Mouse (Mus musculus) CD4-positive helper T cell, adult 2 months (primary cell): Measurements from ENCODE around the gene Adh1.

Experiments
- DNase-seq: peaks from one replicate; pipeline ENCODE4 v3.0.0-alpha.2; 2012; ENCODE audit warnings: low read depth, missing footprints, low spot score

Gene Adh1

DNA sequence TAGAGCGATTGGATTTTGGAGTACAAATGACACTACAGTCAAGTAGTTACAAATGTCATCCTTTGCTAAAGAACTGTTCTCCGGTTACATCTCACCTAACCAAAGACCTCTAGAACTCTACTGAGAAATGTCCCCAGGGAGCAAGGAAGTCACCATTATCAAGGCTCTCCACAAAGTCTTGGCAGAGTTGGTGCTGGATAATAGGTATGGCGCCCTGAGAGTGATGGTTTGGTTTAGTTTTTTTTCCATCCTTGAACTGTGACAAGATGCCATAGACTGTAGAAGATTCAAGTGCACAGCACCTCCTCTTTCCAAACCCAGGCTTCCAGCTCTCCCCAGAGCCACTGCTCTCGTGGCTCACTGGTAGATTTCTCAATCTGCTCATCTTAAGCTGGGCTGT lies 26.9 kb downstream of the Adh1 start:
- no peak for DNase-seq

DNA sequence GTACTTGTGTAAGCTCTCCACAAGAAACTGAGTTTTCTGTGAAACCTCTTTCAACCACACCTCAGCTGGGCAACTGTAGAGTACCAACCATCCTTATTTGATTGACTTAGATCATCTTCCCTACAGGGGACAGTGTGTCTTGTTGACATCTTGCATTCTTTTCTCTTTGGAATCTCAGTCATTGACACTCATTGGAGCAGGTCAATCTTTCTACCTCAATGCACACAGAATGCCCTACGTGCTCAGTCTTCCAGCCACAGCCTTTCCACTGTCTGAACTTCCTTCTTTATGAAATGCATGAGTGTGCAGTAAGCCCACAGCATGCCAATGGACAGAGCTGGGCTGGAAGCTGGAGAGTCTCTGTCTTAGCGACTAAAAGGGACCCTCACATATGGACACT lies 29.9 kb downstream of the Adh1 start:
- DNase-seq = no peak

DNA sequence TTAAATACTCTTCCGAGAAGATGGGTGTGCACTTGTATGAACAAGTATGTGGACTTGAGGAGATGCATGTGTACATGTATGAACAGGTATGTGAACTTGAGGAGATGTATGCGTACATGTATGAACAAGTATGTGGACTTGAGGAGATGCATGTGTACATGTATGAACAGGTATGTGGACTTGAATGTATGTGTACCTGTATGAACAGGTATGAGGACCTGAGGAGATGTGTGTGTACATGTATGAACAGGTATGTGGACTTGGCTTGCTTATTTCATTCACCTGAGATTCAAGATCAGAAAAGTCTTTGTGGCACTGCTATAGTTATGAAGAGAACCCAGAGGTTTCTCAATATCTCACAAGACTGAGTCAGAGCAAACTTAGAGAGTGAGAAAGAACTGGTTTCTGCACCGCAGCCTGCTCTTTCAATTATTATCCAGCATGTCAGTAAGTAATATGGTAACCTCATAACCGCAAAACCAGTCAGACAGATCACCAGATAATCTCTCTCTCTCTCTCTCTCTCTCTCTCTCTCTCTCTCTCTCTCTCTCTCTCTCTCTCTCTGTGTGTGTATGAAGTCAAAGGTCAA lies 30.8 kb downstream of the Adh1 start:
- DNase-seq = no peak

DNA sequence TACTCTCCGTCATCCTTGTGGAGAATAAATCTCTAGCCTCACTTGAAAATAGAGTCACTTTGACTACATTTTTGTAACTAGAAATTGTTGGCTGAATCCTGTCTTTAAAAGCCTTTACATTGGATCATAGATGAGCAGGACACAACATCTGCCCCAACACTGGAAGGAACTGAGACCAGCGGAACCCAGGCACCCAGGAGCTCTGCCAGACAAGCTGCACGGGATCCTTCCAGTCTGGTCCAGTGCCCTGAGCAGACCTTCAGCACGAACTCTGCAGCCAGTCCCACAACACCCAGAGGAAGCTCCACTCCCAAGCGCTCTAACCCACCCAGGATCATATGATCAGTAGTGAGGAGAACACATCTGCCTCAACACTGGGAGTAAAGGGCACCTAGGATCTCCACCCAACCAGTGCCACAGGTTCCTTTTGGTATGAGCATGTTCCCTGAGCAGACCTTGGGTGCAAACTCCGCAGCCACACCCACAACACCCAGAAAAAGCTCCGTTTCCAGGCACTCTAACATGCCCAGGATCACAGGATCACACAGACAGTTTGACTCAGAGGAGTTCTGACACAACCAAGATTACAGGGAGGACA lies 32.6 kb downstream of the Adh1 start:
- DNase-seq = no peak

DNA sequence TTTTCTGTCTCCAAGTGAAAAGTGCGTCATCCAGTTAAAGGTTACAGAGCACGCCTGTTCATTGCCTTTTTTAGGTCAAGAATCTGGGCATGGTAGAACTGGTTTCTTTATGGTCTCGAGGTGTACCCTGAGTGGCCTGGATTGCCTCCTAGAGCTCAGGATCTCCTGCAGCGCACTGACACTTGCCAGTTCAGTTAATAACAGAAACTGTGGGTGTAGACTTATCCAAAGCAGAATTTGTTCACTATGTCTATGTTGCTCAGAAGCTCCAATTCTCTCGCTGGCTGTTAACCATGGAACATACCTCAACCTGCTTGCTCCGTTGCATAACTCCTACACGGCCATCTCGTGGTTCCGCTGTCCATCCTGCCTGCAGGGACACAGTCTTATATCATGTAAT lies 39.3 kb downstream of the Adh1 start:
- no peak for DNase-seq

DNA sequence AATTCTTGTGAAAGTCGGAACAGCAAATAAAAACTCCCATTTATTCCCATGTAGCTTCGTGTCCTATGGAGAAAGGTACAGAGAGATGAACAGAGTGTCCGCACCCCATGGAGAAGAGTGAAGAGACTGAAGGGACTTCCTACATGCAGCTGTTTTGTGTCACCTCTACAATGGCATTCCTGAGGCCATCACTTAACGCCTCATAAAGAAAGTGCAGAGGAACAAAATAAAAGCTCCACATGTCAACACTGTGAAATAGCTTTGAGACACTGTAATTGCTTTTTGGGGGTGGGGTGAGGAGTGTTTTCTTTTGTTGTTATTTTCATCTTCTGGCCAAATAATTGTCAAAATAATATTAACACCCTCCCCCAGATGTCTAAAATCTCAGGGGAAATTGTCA lies 41.9 kb downstream of the Adh1 start:
- no peak for DNase-seq

DNA sequence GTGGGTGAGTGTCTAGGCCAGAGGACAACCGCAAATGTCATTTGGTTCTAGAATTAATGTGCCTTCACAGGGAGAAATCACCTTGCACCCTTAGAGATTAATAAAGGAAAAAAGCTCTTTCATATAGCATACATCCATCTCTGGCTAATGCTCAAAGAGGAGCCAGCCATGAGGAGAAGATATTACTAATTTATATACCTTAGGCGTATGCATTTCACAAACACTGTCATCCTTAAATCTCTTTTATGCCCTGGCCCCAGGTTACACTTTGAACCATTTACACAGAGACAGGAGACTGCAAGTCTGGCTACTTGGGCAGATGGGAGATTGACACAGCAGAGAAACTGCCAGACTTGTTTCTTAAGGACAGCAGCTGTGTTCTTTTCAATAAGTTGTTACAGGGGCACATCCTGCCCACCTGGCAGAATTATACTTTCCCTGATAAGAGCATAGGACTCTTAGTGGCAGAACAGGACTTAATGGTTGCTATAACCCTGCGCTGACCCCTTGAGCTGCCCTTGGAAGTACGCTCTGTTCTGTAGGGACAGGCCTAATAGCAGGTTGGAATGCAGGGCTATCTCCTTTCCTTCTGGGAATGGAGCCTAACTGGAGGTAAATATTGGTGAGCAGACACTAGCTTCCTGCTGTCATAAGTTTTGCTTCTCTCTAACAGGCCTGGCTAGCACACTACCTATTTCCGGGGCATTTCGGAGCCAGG lies 43.1 kb downstream of the Adh1 start:
- no peak for DNase-seq

DNA sequence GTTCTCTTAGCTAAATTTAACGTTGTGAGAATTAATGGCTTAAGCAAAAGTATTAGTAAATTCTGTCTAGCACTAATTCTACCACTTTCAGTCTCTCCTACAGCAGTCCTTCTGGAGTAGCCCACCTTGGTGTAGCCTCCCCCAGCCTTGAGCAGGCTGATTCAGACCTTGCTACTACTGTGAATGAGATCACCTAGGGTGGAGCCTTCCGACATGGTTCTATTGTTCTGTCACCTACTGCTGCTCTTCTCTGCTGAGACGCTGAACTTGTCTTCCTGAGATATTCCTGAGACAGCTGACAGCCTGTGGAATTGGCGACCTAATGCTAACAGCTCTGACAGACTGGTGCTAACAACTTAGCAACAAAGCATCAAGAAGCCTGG lies 43.7 kb downstream of the Adh1 start:
- no peak for DNase-seq

DNA sequence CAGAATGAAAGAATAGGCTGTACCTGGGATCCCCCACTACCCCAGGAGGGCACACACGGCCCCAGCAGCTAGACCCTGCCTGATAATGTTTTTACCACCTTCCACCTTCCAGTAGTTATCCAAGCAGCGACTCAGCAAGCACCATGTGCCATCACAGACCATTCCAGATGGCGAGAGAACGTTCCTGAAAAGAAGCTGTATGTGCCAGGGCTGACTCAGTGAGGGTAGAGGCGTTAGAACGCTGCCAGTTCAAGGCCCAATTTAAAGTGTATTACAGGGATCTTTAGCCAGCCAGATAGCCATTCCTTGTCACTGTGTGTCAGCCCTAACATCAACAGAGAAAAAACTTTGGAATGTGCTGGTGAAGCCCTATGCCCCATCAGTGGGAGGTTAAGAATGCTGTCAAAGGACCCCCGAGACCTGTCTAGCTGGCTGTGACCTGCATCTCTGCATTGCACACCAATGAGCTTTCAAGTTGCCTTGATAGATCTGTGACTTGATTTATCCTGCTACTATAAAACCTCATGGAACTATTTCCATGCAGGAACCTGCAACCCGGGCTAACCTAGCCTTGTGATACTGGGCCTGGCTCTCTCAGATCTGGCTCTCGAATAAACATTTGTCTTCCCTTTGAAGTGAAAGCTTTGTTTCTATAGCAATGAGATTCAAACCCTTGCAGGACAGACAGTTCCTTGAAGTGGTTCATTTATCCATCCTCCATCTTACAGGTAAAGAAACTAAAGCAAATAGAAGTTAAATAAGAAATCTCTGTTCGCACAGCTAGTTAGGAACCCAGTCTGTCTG lies 44.9 kb downstream of the Adh1 start:
- no peak for DNase-seq

DNA sequence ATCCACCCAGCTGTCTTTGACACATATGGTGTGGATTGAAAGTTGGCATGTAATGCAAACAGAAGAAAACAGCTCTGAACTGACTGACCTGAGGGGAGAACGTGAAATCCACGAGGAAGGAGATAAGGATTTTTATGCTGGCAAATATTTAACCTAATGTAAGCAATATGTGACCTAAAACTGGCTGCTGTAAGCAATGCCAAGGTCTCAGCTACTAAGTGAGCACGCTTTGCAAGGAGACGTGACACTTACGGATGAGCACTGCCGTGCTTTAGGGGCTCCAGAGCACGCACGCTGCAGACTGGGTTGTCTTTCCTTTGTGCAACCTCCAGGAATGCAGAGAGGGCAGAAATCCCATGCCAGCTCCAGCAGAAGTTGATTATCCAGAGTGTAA lies 45.5 kb downstream of the Adh1 start:
- no peak for DNase-seq

DNA sequence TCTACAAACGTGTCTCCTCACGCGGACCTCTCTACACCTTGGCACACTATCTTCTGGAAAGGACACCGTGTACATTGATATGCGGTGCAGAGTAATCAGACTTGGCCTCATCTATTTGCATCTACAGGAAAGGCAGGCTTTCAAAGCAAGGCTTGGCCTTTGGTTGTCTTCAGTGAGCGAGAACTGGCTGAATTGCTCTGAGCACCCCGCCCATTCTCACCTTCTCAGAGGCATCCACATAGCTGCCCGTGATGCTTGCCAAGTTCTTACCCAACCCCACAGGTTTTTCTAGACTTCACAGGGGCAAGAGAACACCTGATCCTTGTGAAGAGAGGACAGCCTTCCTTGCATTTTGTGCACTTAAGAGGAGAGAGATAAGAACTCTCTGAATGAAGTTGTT lies 49.1 kb downstream of the Adh1 start:
- no peak for DNase-seq

DNA sequence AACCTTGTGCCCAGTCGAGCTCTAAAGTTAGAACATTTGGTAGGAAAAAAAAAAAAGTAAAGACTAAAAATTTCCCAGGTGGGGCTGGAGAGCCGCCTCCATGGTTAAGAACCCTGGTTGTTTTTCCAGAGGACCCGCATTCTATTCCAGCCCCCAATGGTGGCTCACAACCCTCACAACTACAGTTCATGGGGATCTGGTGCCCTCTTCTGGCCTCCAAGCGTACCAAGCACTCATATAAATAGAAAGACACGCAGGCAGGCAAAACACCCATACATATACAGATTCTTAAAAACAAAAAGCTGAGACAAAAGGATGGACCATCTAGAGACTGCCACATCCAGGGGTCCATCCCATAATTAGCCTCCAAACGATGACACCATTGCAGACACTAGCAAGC lies 50.2 kb downstream of the Adh1 start:
- no peak for DNase-seq

DNA sequence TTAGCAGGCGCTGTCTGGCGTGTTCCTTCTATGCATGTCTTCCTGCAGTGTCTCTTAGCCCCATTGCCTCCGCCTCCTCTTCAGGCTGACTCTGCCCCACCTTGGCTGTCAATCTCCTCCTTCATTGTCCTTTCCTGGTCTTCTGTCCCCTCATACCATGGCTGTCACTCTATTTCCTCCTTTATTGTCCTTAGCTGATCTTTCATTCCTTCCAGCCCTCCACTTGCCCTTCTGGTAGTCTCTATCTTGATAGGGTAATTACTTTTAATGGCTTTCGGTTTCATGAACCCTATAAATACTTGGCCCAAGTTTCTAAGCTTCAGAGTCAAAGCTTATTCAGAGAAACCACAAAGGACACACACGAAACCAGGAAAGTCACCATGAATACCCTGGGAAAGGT lies 52.2 kb downstream of the Adh1 start, which contains the start of gene Adh6a:
Gene Adh6a, plus strand, starts transcription at position 322 of the 400 bp plus-strand sequence.
- DNase-seq = no peak

DNA sequence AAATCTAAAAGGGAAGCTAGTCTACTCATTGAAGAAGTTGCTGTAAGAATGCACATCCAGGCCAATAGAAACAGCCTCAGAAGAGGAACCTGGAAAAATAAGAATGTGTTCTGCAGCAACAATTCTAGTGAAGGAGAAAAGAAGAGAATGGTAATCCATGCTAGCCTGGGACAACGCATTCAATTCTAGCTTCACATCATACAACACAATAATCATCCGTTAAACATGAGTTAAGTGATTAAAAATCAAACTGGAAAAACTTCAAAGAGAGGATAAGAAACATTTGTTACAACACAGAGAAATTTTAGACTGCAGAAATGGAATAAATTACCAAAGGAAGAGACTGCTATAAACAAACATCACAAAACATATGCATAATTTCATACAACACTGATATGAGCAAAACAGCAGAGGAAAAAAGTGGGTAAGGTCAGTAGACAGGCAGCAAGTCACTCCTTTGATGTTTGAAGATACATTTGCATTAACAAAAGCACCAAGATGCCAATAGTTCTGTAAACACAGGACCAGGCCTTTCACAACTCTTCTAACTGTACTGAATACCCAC lies 56.2 kb downstream of the Adh1 start:
- no peak for DNase-seq

DNA sequence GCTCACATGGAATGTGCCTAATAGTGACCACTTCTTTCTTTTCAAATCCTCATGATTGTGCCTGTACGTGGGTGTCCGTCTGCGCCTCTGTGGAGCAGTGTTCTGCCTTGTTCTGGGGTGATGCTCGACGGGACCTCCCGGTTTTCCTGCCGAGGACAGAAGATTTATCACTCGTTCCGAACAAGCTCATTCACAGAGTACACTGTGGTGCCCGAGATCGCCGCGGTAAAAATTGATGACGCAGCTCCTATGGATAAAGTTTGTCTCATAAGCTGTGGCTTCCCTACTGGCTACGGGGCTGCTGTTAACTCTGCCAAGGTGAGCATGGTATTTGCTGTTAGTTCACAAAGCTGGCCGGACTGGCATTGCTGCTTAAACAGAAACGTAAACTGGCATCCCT lies 64.2 kb downstream of the Adh1 start:
- DNase-seq = no peak

DNA sequence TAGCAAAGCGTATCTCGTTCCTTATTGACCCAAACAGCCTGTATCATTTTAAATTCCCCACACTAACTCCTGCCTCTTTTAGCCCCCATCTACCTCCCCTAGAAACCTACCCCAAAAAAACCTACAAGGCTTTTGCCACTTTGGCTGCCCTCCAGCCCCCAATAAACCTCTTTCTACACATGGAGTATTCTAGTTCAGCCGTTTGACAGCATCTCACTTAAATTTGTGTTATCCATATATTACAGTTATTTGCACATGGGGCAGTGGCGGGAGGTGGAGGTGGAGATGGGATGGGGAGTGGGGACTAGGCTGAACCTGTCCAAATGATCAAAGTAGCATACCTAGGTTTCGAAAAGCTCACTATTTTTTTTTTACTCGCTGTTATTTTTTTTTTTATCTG lies 64.7 kb downstream of the Adh1 start:
- DNase-seq = no peak

DNA sequence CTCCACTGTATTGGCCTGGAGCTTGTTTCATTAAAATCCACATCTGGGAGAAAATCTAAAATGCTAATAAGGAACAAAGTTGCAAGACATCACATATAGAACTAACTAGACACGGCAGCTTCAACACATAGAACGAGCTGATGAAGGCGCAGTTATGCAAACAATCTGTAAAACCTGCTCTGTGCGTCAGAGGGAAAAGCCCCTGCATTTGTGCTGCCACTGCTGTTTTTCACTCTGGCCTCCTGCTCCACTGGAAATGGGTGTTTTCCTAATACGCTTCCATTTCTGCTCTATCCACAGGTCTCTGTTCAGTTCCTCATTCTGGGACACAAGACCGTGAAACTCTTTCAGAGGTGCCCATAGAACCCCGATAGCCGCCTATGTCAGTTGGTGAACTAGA lies 73.1 kb downstream of the Adh1 start:
- peak; percentile 37 for DNase-seq

DNA sequence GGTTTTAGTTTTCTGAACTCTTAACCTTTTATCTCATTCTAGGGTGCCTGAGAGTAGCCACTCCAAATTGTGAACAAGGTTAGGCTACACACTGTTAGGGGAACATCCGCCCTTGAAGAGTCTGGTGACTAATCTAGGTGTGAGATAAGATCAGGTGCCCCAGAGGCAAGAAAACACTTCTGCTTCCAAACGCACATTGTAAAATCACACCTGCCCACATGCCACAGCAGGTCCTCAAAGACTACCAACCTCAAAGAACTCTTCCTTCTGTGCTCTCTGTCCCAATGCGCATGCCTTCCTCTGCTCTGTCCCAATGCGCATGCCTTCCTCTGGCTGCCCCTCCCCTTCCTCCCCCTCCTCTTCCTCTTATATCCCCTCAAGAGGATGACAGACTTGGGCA lies 73.5 kb downstream of the Adh1 start:
- peak; percentile 67 for DNase-seq

DNA sequence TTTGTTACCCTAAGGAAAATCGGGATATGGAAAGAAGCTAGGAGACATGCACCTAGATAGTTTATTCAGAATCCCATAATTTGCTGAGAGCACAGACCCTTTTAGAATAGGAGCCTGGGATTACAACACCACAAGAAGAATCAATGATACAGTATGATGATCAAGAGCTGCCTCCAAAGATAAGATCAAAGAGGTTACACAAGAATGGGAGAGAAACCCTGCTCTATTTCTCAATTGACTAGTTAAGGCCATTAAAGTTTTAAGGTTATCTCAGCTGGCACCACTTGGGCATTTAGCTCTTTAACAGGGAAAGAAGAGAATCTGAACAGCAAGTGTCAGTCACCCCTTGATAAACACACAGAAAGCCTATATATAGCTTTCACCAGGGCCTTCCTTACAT lies 74.8 kb downstream of the Adh1 start:
- no peak for DNase-seq

DNA sequence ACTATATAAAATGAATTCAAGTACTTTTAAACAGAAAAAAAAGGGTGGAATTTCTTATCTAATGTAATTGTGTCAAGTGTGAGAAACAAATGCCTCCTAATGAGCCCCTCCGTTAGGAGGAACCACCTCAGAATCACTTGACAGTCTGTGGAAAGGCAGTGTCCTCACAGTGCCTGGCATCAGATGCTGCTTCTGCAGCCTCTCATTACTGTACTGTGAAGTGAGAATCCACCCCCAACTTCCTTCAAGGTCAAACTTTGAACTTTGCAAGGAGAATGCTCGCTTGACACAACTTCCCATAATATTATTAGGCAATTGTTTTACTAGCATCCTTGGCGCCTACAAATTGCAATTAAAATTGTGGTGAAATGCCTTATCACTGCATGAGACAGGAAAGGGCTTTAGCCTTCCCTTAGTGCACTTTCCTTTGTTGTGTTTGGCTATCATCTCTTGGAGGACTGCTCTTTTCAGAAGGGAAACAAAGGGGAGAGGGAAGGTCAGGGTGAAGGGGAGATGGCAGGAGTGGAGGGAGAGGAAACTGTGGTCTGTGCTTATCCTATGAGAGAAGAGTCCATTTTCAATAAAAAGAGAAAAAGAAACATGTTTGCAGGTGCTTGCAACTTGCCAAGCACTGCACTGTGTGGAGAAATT lies 75.4 kb downstream of the Adh1 start:
- DNase-seq = no peak
